Mouse (Mus musculus) 3T3-L1 (cell line): ENCODE data around the gene Dpy19l3.

Experiments used
- DNase-seq: peaks from one replicate; pipeline ENCODE4 v3.0.0-alpha.2; 2015; ENCODE audit warnings: low read depth, low spot score

The Dpy19l3 gene

GRCm38 (mm10) chr7:35754033-35754885 is at the start of gene Dpy19l3:
Gene Dpy19l3 (minus strand): TSS chr7:35754454.
- peak; percentile 57 for DNase-seq

- DNase-seq = peak; percentile 77
These were observed 48.8 kb upstream of the Dpy19l3 start, which contains the start of gene Zfp507 for GRCm38 (mm10) chr7:35802906-35803595. Gene Zfp507 (minus strand): TSS chr7:35803003.

GRCm38 (mm10) chr7:35802201-35802905 is 48.1 kb upstream of the Dpy19l3 start:
- DNase-seq = peak; percentile 67

GRCm38 (mm10) chr7:35796123-35796522 is 41.9 kb upstream of the Dpy19l3 start:
- DNase-seq = no peak

GRCm38 (mm10) chr7:35794145-35794664 is 40.0 kb upstream of the Dpy19l3 start:
- DNase-seq = no peak

- peak; percentile 59 for DNase-seq
These were observed 38.0 kb upstream of the Dpy19l3 start for GRCm38 (mm10) chr7:35792150-35792848.

- DNase-seq = no peak
These were observed 36.7 kb upstream of the Dpy19l3 start for GRCm38 (mm10) chr7:35790926-35791325.

- peak; percentile 32 for DNase-seq
These were observed 35.9 kb upstream of the Dpy19l3 start for GRCm38 (mm10) chr7:35790201-35790600.

GRCm38 (mm10) chr7:35785579-35785978 is 31.3 kb upstream of the Dpy19l3 start:
- DNase-seq = no peak

- no peak for DNase-seq
These were observed 28.0 kb upstream of the Dpy19l3 start for GRCm38 (mm10) chr7:35782252-35782651.

- DNase-seq = no peak
These were observed 19.9 kb upstream of the Dpy19l3 start for GRCm38 (mm10) chr7:35774127-35774526.

GRCm38 (mm10) chr7:35772347-35772746 is 18.1 kb upstream of the Dpy19l3 start:
- no peak for DNase-seq

- DNase-seq = no peak
These were observed 16.9 kb upstream of the Dpy19l3 start for GRCm38 (mm10) chr7:35771106-35771505.

GRCm38 (mm10) chr7:35770122-35770521 is 15.9 kb upstream of the Dpy19l3 start:
- no peak for DNase-seq

- DNase-seq = no peak
These were observed 10.2 kb upstream of the Dpy19l3 start for GRCm38 (mm10) chr7:35764461-35764860.

GRCm38 (mm10) chr7:35761801-35762200 is 7.5 kb upstream of the Dpy19l3 start:
- no peak for DNase-seq

GRCm38 (mm10) chr7:35759602-35760001 is 5.3 kb upstream of the Dpy19l3 start:
- DNase-seq = peak; percentile 37

GRCm38 (mm10) chr7:35756510-35757440 is 2.5 kb upstream of the Dpy19l3 start:
- DNase-seq = peak; percentile 31

GRCm38 (mm10) chr7:35754886-35755168 is 573 bp upstream of the Dpy19l3 start:
- no peak for DNase-seq

- peak; percentile 34 for DNase-seq
These were observed 778 bp downstream of the Dpy19l3 start for GRCm38 (mm10) chr7:35753319-35754032.
